Mouse (Mus musculus): ENCODE measurements around the gene Gm20518. TPM values are rescaled to one million over a fixed set of nuclear protein-coding genes. Genes with fewer than 3 reads are reported as not detected.

Gene Gm20518
- 0.25 TPM in 1 of 2 replicates, not detected in the other for total RNA-seq (2017)

- ATAC-seq (replicated peaks in 1 of 2; ENCODE audit: insufficient read depth in 1 of 2, low FRiP score in 2 of 2, low TSS enrichment in 1 of 2, low read depth in 1 of 2, poor library complexity in 2 of 2, severe bottlenecking in 2 of 2) = peak; percentile 91 to 95
These were observed at the start of gene Gm20518 for GRCm38 (mm10) chr16:17891567-17891959. Gene Gm20518, minus strand, starts transcription at chr16:17891671.

GRCm38 (mm10) chr16:17939255-17939751 is 47.8 kb upstream of the Gm20518 start:
- peak; percentile 19 to 53; a peak in 3 of 4 replicates for ATAC-seq (replicated peaks in 1 of 2; ENCODE audit: insufficient read depth in 1 of 2, low FRiP score in 2 of 2, low TSS enrichment in 1 of 2, low read depth in 1 of 2, poor library complexity in 2 of 2, severe bottlenecking in 2 of 2)

- peak; percentile 89 to 95 for ATAC-seq (replicated peaks in 1 of 2; ENCODE audit: insufficient read depth in 1 of 2, low FRiP score in 2 of 2, low TSS enrichment in 1 of 2, low read depth in 1 of 2, poor library complexity in 2 of 2, severe bottlenecking in 2 of 2)
These were observed 47.4 kb upstream of the Gm20518 start for GRCm38 (mm10) chr16:17938821-17939220.

GRCm38 (mm10) chr16:17938187-17938586 is 46.7 kb upstream of the Gm20518 start:
- no peak for ATAC-seq (replicated peaks in 1 of 2; ENCODE audit: insufficient read depth in 1 of 2, low FRiP score in 2 of 2, low TSS enrichment in 1 of 2, low read depth in 1 of 2, poor library complexity in 2 of 2, severe bottlenecking in 2 of 2)

GRCm38 (mm10) chr16:17936776-17937175 is 45.3 kb upstream of the Gm20518 start:
- ATAC-seq (replicated peaks in 1 of 2; ENCODE audit: insufficient read depth in 1 of 2, low FRiP score in 2 of 2, low TSS enrichment in 1 of 2, low read depth in 1 of 2, poor library complexity in 2 of 2, severe bottlenecking in 2 of 2) = no peak

- 0 out of 4 replicates have a peak, but pooled peaks have one; percentile 13 to 44 for ATAC-seq (replicated peaks in 1 of 2; ENCODE audit: insufficient read depth in 1 of 2, low FRiP score in 2 of 2, low TSS enrichment in 1 of 2, low read depth in 1 of 2, poor library complexity in 2 of 2, severe bottlenecking in 2 of 2)
These were observed 43.0 kb upstream of the Gm20518 start for GRCm38 (mm10) chr16:17934445-17934910.

- ATAC-seq (replicated peaks in 1 of 2; ENCODE audit: insufficient read depth in 1 of 2, low FRiP score in 2 of 2, low TSS enrichment in 1 of 2, low read depth in 1 of 2, poor library complexity in 2 of 2, severe bottlenecking in 2 of 2) = no peak
These were observed 42.3 kb upstream of the Gm20518 start for GRCm38 (mm10) chr16:17933594-17934444.

GRCm38 (mm10) chr16:17931906-17932460 is 40.5 kb upstream of the Gm20518 start:
- no peak for ATAC-seq (replicated peaks in 1 of 2; ENCODE audit: insufficient read depth in 1 of 2, low FRiP score in 2 of 2, low TSS enrichment in 1 of 2, low read depth in 1 of 2, poor library complexity in 2 of 2, severe bottlenecking in 2 of 2)

- no peak for ATAC-seq (replicated peaks in 1 of 2; ENCODE audit: insufficient read depth in 1 of 2, low FRiP score in 2 of 2, low TSS enrichment in 1 of 2, low read depth in 1 of 2, poor library complexity in 2 of 2, severe bottlenecking in 2 of 2)
These were observed 38.2 kb upstream of the Gm20518 start for GRCm38 (mm10) chr16:17929631-17930030.

- ATAC-seq (replicated peaks in 1 of 2; ENCODE audit: insufficient read depth in 1 of 2, low FRiP score in 2 of 2, low TSS enrichment in 1 of 2, low read depth in 1 of 2, poor library complexity in 2 of 2, severe bottlenecking in 2 of 2) = no peak
These were observed 37.7 kb upstream of the Gm20518 start for GRCm38 (mm10) chr16:17929211-17929610.

- ATAC-seq (replicated peaks in 1 of 2; ENCODE audit: insufficient read depth in 1 of 2, low FRiP score in 2 of 2, low TSS enrichment in 1 of 2, low read depth in 1 of 2, poor library complexity in 2 of 2, severe bottlenecking in 2 of 2) = peak; percentile 89 to 90
These were observed 37.2 kb upstream of the Gm20518 start for GRCm38 (mm10) chr16:17928627-17929104.

- ATAC-seq (replicated peaks in 1 of 2; ENCODE audit: insufficient read depth in 1 of 2, low FRiP score in 2 of 2, low TSS enrichment in 1 of 2, low read depth in 1 of 2, poor library complexity in 2 of 2, severe bottlenecking in 2 of 2) = peak; percentile 42 to 46
These were observed 36.7 kb upstream of the Gm20518 start, which contains the start of gene Slc25a1 for GRCm38 (mm10) chr16:17928087-17928580. Gene Slc25a1, minus strand, starts transcription at chr16:17928219.

GRCm38 (mm10) chr16:17927351-17928082 is 36.0 kb upstream of the Gm20518 start:
- ATAC-seq (replicated peaks in 1 of 2; ENCODE audit: insufficient read depth in 1 of 2, low FRiP score in 2 of 2, low TSS enrichment in 1 of 2, low read depth in 1 of 2, poor library complexity in 2 of 2, severe bottlenecking in 2 of 2) = no peak

GRCm38 (mm10) chr16:17922163-17922538 is 30.7 kb upstream of the Gm20518 start:
- ATAC-seq (replicated peaks in 1 of 2; ENCODE audit: insufficient read depth in 1 of 2, low FRiP score in 2 of 2, low TSS enrichment in 1 of 2, low read depth in 1 of 2, poor library complexity in 2 of 2, severe bottlenecking in 2 of 2) = no peak

- peak; percentile 92 to 95 for ATAC-seq (replicated peaks in 1 of 2; ENCODE audit: insufficient read depth in 1 of 2, low FRiP score in 2 of 2, low TSS enrichment in 1 of 2, low read depth in 1 of 2, poor library complexity in 2 of 2, severe bottlenecking in 2 of 2)
These were observed 30.1 kb upstream of the Gm20518 start for GRCm38 (mm10) chr16:17921325-17922162.

GRCm38 (mm10) chr16:17920586-17920985 is 29.1 kb upstream of the Gm20518 start:
- no peak for ATAC-seq (replicated peaks in 1 of 2; ENCODE audit: insufficient read depth in 1 of 2, low FRiP score in 2 of 2, low TSS enrichment in 1 of 2, low read depth in 1 of 2, poor library complexity in 2 of 2, severe bottlenecking in 2 of 2)
